Mouse (Mus musculus) myocyte (in vitro differentiated cells): ENCODE measurements at regions not wholly inside any gene's neighbourhood (a gene's known extent, or its start where the extent isn't known, plus 50 kb on each side); places are given as distances from the start of the nearest gene placed in this dataset.

ENCODE experiments used
- CEBPB ChIP-seq: IDR thresholded peaks from 2 replicates; pipeline ENCODE4 v1.6.1; 2011; ENCODE audit warnings: mild to moderate bottlenecking, moderate library complexity; ENCODE audit not compliant: poor library complexity, insufficient read depth, severe bottlenecking
- E2F4 ChIP-seq: IDR thresholded peaks from one replicate; pipeline ENCODE4 v1.6.1; 2011; ENCODE audit warnings: mild to moderate bottlenecking, control low read depth, moderate library complexity; ENCODE audit not compliant: insufficient read depth
- MAX ChIP-seq: IDR thresholded peaks from one replicate; pipeline ENCODE4 v1.6.1; 2011; ENCODE audit warnings: low read depth, mild to moderate bottlenecking, control low read depth
- MYOD1 ChIP-seq, 3 experiments: IDR thresholded peaks; one replicate each; pipeline ENCODE4 v1.6.1; 2011; ENCODE audit warnings: control low read depth in 2 of 3, low read depth in 2 of 3, mild to moderate bottlenecking in 2 of 3, moderate library complexity in 1 of 3; ENCODE audit not compliant: insufficient read length in 2 of 3, control insufficient read depth in 1 of 3
- MYOG ChIP-seq, 3 experiments: IDR thresholded peaks; one replicate each; pipeline ENCODE4 v1.6.1; 2011; ENCODE audit warnings: control low read depth in 2 of 3, low read depth in 2 of 3, mild to moderate bottlenecking in 2 of 3; ENCODE audit not compliant: insufficient read length in 2 of 3, control insufficient read depth in 1 of 3, insufficient read depth in 1 of 3
- POLR2A ChIP-seq: IDR thresholded peaks from one replicate; pipeline ENCODE4 v1.6.1; 2011; ENCODE audit warnings: low read depth, mild to moderate bottlenecking, control low read depth, moderate library complexity; ENCODE audit not compliant: insufficient read length
- POLR2AphosphoS2 ChIP-seq: IDR thresholded peaks from one replicate; pipeline ENCODE4 v1.6.1; 2011; ENCODE audit warnings: low read depth, control low read depth; ENCODE audit not compliant: insufficient read length
- REST ChIP-seq: IDR thresholded peaks from one replicate; pipeline ENCODE4 v1.6.1; 2011; ENCODE audit warnings: mild to moderate bottlenecking, control low read depth, moderate library complexity; ENCODE audit not compliant: insufficient read depth, insufficient read length
- SRF ChIP-seq: IDR thresholded peaks from one replicate; pipeline ENCODE4 v1.6.1; 2011; ENCODE audit warnings: low read depth; ENCODE audit not compliant: control insufficient read depth, insufficient read length
- TCF3 ChIP-seq: IDR thresholded peaks from one replicate; pipeline ENCODE4 v1.6.1; 2011; ENCODE audit warnings: low read depth, control low read depth; ENCODE audit not compliant: insufficient read length
- USF1 ChIP-seq: IDR thresholded peaks from one replicate; pipeline ENCODE4 v1.6.1; 2011; ENCODE audit warnings: low read depth, mild to moderate bottlenecking, control low read depth, moderate library complexity

DNA sequence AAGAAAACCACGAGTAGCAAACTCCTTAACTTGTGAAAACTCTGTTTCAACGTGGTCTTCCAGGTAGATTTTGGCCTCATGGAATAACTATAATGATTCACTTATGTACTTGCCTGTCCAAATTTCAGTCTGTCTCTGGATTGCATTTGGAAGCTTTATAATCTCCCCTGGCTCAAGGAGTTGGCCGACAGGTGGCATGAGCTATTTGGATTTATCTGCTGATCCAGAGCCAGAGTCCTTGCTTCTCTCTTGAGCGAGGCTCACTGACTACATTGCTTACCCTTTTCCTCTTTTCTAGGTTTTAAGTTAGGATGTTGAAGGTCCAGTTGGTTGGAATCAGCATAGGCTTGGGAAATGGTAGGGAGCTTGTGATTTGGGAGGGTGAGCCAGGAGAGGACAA lies 423.6 kb downstream of the Cd109 start:
- no peak for TF ChIP-seq E2F4
- TF ChIP-seq POLR2A = no peak
- no peak for TF ChIP-seq MYOD1 (IDR thresholded peaks at IDR 0.05; ENCODE audit: control insufficient read depth in 1 of 3, insufficient read length in 2 of 3, low read depth in 2 of 3)
- no peak for TF ChIP-seq POLR2AphosphoS2
- no peak for TF ChIP-seq SRF
- TF ChIP-seq MAX = no peak
- no peak for TF ChIP-seq CEBPB
- no peak for TF ChIP-seq MYOG (IDR thresholded peaks at IDR 0.05; ENCODE audit: control insufficient read depth in 1 of 3, insufficient read depth in 1 of 3, insufficient read length in 2 of 3, low read depth in 2 of 3)
- TF ChIP-seq USF1 = no peak
- no peak for TF ChIP-seq TCF3
- no peak for TF ChIP-seq REST
